Mouse (Mus musculus) heart, embryonic 11.5 days (tissue): ENCODE data around the gene Sppl2c. TPM values are rescaled to one million over a fixed set of nuclear protein-coding genes. Genes with fewer than 3 reads are reported as not detected.

ENCODE experiments used
- ATAC-seq: fragments of 200-750 bp; cut with Nextera tagmentation; replicated peaks from 2 replicates; pipeline ENCODE4 v1.8.0; 2017; ENCODE audit warnings: moderate library complexity; ENCODE audit not compliant: insufficient number of reproducible peaks, low FRiP score, low TSS enrichment
- H3K27ac ChIP-seq: fragments of 300-500 bp; sonication (generic); 2 replicates; pipeline ENCODE4 v1.5.1; 2014; ENCODE audit warnings: mild to moderate bottlenecking, low read depth, low read length
- H3K27me3 ChIP-seq: fragments of 300-500 bp; sonication (generic); 2 replicates; pipeline ENCODE4 v1.6.1; 2014; ENCODE audit warnings: mild to moderate bottlenecking, low read length, mixed read lengths; ENCODE audit not compliant: control insufficient read depth, insufficient read depth
- H3K36me3 ChIP-seq: fragments of 300-500 bp; sonication (generic); 2 replicates; pipeline ENCODE4 v1.6.1; 2014; ENCODE audit warnings: mild to moderate bottlenecking, low read length, moderate library complexity, mixed read lengths; ENCODE audit not compliant: control insufficient read depth, insufficient read depth
- H3K4me1 ChIP-seq: fragments of 300-500 bp; sonication (generic); 2 replicates; pipeline ENCODE4 v1.6.1; 2014; ENCODE audit warnings: low read length; ENCODE audit not compliant: control insufficient read depth, insufficient read depth
- H3K4me2 ChIP-seq: fragments of 300-500 bp; sonication (generic); 2 replicates; pipeline ENCODE4 v1.6.1; 2014; ENCODE audit warnings: mild to moderate bottlenecking, moderate library complexity
- H3K4me3 ChIP-seq: fragments of 300-500 bp; sonication (generic); 2 replicates; pipeline ENCODE4 v1.5.1; 2014; ENCODE audit warnings: low read depth, low read length
- H3K9ac ChIP-seq: fragments of 300-500 bp; sonication (generic); 2 replicates; pipeline ENCODE4 v1.6.1; 2014; ENCODE audit warnings: mild to moderate bottlenecking, low read depth, low read length, moderate library complexity
- H3K9me3 ChIP-seq: fragments of 300-500 bp; sonication (generic); replicated peaks from 2 replicates; pipeline ENCODE4 v1.6.1; 2016; ENCODE audit warnings: low read length; ENCODE audit not compliant: control insufficient read depth
- WGBS: fragments of 180-500 bp; shearing (Covaris S2); extraction: QIAGEN DNeasy Blood & Tissue Kit; methylation state at CpG from one replicate; pipeline ENCODE4 v1.1.7; 2014; ENCODE audit not compliant: insufficient replicate concordance; 5-methylcytosine and 5-hydroxymethylcytosine counted together
- polyA plus RNA-seq: library from polyadenylated mRNA; unstranded; fragments of >200 nt; fragmentation: Nextera tagmentation; extraction: Ambion mirVana; gene quantifications from 2 replicates; pipeline ENCODE4 v1.2.1, GENCODE M21; 2014

The Sppl2c gene
- not detected in 2 replicates for polyA plus RNA-seq

DNA sequence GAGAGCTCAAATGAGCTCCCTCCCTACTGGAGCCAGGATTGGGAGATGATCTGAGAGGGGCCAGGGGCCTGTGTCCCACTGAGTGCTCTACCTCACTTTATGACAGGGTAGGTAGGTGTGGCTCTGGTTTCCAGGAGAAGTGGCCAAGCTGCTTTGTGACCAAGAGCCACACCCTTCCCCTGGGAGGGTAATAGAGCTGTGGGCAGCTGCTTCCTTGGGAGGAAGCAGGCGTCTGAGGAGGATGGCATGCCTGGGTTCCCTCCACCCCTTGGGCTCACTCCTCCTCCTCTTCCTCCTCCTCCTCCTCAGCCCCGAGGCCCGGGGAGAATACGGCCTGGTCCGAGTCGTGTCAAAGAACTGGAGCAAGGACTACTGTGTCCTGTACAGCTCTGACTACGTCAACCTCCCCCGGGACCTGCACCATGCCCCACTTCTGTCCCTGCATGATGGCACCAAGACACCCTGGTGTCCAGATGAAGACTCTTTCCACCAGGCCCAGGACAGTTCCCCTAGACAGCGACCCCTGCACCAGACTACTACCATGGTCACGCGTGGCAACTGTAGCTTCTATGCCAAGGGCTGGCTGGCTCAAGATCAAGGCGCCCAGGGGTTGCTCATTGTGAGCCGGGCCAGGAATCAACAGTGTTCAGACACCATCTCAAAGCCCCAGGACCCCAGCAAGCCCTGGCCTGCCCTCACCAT, at the start of gene Sppl2c:
Gene Sppl2c (plus strand): TSS at position 193 of the 702 bp plus-strand sequence.
- Histone ChIP-seq H3K4me3 (no peak within 1 kb of the TSS), H3K27me3 (peaks cover 5% of the 10 kb centered on the region; the same call in 1 of the 2 replicates), H3K36me3 (no peaks in the 10 kb centered on the region), H3K9ac (no peak within 1 kb of the TSS), H3K4me1 (no peaks in the 10 kb centered on the region), H3K27ac (no peak within 1 kb of the TSS), H3K9me3 (no peaks in the 10 kb centered on the region), H3K4me2 (no peak within 1 kb of the TSS)
- whole genome bisulfite sequencing: 79% methylated on average over 13 of the region's 13 CpGs
- ATAC-seq: no peak

GRCm38 (mm10) chr11:104138976-104139375, 47.2 kb upstream of the Sppl2c start:
- no peak overlapping the region for H3K27ac ChIP-seq
- ATAC-seq: no peak
- 58% methylated on average over 3 of the region's 3 CpGs for WGBS
- no peak overlapping the region for H3K9ac ChIP-seq
- H3K4me3 ChIP-seq: no peak overlapping the region
- no peaks in the 10 kb centered on the region for H3K36me3 ChIP-seq
- H3K27me3 ChIP-seq: peaks cover 38% of the 10 kb centered on the region
- H3K4me1 ChIP-seq: no peaks in the 10 kb centered on the region
- no peaks in the 10 kb centered on the region for H3K9me3 ChIP-seq
- no peak overlapping the region for H3K4me2 ChIP-seq

GRCm38 (mm10) chr11:104144930-104145329, 41.2 kb upstream of the Sppl2c start:
- Histone ChIP-seq H3K9me3 (no peaks in the 10 kb centered on the region), H3K27ac (no peak overlapping the region), H3K4me2 (no peak overlapping the region), H3K4me1 (no peaks in the 10 kb centered on the region), H3K27me3 (peaks cover 9% of the 10 kb centered on the region), H3K36me3 (no peaks in the 10 kb centered on the region), H3K9ac (no peak overlapping the region), H3K4me3 (no peak overlapping the region)
- no peak for ATAC-seq
- 94% methylated on average over 1 of the region's 1 CpGs for WGBS

DNA sequence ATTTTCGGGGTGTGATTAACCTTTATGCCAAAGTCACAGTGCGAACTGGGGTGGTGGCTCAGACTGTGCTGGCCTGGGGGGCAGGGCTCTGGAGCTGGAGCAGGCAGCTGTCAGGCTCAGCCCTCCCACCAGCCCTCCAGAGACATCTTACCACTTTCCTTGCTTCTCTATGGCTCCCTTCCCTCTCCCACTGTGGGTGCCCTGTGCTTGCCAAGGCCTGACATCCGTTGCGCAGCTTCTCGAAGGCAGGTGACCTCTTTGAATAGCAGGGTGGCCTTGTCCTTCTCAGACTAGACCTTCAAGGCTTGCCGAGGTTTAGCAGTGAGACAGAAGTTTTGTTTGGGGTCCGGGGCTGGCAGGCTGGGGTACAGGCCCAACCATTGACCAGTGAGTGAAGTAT, 37.3 kb upstream of the Sppl2c start:
- no peak for ATAC-seq
- Histone ChIP-seq H3K4me3 (no peak overlapping the region), H3K4me1 (no peaks in the 10 kb centered on the region), H3K4me2 (no peak overlapping the region), H3K9me3 (no peaks in the 10 kb centered on the region), H3K27ac (no peak overlapping the region), H3K27me3 (0 out of 2 replicates have a peak, but pooled peaks cover 2% of the 10 kb centered on the region), H3K9ac (no peak overlapping the region), H3K36me3 (no peaks in the 10 kb centered on the region)
- WGBS: 67% methylated on average over 7 of the region's 7 CpGs

- Histone ChIP-seq H3K4me3 (no peak overlapping the region), H3K4me1 (no peaks in the 10 kb centered on the region), H3K27me3 (peaks cover 2% of the 10 kb centered on the region; the same call in 1 of the 2 replicates), H3K9ac (no peak overlapping the region), H3K9me3 (no peaks in the 10 kb centered on the region), H3K4me2 (no peak overlapping the region), H3K36me3 (no peaks in the 10 kb centered on the region), H3K27ac (no peak overlapping the region)
- no peak for ATAC-seq
- 76% methylated on average over 5 of the region's 5 CpGs for WGBS
Measured at GRCm38 (mm10) chr11:104150911-104151310, 35.2 kb upstream of the Sppl2c start.

DNA sequence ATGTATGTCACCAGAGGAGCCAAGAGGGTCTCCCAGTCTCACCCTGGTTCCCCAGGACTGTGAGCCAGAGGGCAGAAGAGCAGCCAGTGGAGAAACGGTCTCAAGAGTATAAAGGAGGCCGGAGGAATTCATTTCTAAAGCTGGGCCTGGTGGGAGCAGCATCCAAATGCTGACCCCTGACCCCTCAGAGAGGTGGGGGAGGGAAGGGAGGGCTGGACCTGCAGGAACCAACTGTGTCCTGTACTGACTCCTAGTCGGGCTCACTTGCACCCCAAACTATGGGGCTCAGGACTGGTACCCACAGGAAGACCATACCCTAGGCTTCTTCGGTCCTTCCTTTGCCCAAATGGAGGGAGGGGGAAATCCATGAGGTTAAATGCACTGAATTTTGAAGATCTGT, 31.8 kb upstream of the Sppl2c start:
- 56% methylated on average over 4 of the region's 4 CpGs for WGBS
- H3K27me3 ChIP-seq: peaks cover 15% of the 10 kb centered on the region
- H3K9me3 ChIP-seq: no peaks in the 10 kb centered on the region
- no peaks in the 10 kb centered on the region for H3K4me1 ChIP-seq
- no peak overlapping the region for H3K4me2 ChIP-seq
- H3K36me3 ChIP-seq: no peaks in the 10 kb centered on the region
- no peak for ATAC-seq
- no peak overlapping the region for H3K4me3 ChIP-seq
- no peak overlapping the region for H3K27ac ChIP-seq
- H3K9ac ChIP-seq: no peak overlapping the region

DNA sequence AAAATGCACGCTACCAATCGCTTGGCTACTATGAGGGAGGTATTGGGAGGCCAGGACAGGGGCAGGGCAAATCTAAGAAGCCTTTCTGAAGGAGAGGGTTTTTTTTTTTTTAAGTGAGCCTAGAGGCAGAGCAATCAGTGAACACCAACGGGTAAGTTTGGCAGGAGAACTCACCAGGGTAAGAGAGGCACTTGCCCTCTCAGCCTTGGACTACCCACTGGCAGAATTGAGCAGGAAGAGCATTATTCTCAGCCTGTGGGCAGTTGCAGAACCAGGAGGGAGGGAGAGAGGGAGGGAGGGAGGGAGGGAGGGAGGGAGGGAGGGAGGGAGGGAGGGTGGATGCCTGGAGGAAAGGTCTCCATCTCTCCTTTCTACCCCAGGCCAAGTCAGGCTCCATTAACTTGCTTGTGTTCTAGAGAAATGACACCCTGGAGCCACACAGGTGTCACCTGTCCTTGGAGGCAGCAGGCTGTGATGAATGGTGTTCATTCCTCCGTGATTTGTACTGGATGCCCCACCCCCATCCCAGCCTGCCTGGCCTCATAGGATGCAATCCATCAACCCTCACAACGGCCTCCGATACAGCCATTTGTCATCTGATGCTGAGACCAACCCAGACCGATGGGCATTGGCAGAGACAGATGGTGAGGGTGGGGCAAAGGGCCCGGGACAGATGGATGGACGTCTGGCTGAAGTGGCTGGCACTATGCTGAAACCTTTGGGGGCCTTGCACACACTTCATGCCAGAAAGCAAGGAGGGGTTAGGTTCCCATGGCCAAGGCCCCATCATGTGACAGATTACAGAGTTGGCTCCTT, 31.1 kb upstream of the Sppl2c start:
- no peaks in the 10 kb centered on the region for H3K36me3 ChIP-seq
- H3K9me3 ChIP-seq: no peaks in the 10 kb centered on the region
- no peak overlapping the region for H3K4me3 ChIP-seq
- H3K9ac ChIP-seq: no peak overlapping the region
- no peak overlapping the region for H3K4me2 ChIP-seq
- WGBS: 44% methylated on average over 9 of the region's 9 CpGs
- H3K27ac ChIP-seq: no peak overlapping the region
- ATAC-seq: no peak
- peaks cover 21% of the 10 kb centered on the region for H3K27me3 ChIP-seq
- no peaks in the 10 kb centered on the region for H3K4me1 ChIP-seq

DNA sequence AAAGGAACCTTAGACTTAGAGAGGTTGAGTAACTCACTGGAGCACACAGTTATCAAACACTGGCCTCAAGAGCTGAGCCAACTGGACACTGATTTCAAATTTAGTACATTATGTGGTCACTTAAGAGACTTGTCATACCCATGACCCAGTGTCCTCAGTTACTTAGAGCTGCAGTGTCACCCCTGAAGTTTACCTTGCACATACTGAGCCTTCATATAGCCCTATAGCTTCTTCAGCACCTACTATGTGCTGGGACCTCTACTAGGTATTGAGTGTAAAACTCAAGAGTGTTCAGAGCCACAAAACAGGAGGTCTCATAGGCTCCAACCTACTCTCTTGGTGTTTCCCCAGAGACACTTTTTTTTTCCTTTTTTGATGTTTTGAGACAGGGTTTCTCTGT, 30.2 kb upstream of the Sppl2c start:
- Histone ChIP-seq H3K27ac (no peak overlapping the region), H3K36me3 (no peaks in the 10 kb centered on the region), H3K9ac (no peak overlapping the region), H3K4me2 (no peak overlapping the region), H3K4me3 (no peak overlapping the region), H3K4me1 (no peaks in the 10 kb centered on the region), H3K9me3 (no peaks in the 10 kb centered on the region), H3K27me3 (peaks cover 22% of the 10 kb centered on the region)
- no peak for ATAC-seq
